ENCODE assay signal across 8 mouse cellular contexts in the genomic region with DNA sequence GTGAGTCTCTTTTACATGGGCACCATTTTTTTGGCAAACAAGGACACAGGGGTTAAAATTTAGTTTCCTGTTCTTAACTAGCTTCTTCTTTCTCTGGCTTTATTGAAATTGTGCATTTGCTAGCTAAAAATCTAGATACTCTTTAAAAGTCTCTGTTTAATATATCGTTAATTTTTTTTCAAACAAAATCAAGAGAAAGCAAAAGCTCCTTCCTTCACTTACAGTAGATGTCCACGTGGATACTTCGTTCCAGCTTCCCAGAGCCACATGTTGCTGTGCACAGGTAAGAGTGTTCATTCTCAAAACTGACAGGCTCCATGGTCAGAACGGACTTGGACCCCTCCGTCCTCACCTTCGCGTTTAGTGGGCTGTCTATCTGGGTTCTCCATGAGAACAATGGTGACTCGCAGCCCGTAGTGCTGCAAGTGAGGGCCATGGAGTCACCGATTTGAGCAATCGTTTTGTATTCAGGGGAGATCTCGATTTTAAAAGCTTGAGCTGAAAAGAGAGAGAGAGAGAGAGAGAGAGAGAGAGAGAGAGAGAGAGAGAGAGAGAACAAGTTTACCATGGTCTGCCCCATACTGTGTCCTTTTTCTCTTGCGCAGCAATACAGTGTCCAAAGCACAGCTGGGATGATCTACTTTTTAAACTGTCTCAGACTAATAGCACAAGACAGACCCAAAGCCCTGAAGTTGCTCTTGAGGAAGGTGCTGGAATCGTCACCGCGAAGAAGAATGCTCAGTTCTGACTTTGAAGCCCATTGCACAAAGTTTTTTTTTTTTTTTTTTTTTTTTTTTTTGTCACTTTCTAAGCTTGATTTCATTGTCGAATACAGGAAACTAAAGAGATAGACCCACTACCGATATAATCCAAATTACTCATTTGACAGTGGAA. TPM values are rescaled to one million over a fixed set of nuclear protein-coding genes. Genes with fewer than 3 reads are reported as not detected.
DNase-seq lines count a peak whose midpoint lies in the region; ATAC-seq and TF ChIP-seq lines count a peak whose summit lies in the region.

No protein-coding gene starts in this region.

- H3K27me3 ChIP-seq in lung, embryonic 14.5 days (ENCODE audit: insufficient read depth, low read length): no peaks in the 10 kb centered on the region
- H3K27me3 ChIP-seq in forebrain, embryonic 12.5 days: peaks cover 6% of the 10 kb centered on the region; the same call in 1 of the 2 replicates
- H3K27me3 ChIP-seq in limb, embryonic 10.5 days (ENCODE audit: low read depth, poor library complexity, severe bottlenecking): no peaks in the 10 kb centered on the region

- H3K4me1 ChIP-seq in lung, embryonic 14.5 days (ENCODE audit: insufficient read depth): peaks cover 21% of the 10 kb centered on the region
- peaks cover 27% of the 10 kb centered on the region for H3K4me1 ChIP-seq in forebrain, embryonic 12.5 days
- peaks cover 36% of the 10 kb centered on the region for H3K4me1 ChIP-seq in limb, embryonic 10.5 days
- H3K4me1 ChIP-seq in olfactory bulb, adult 2 months (ENCODE audit: control insufficient read depth, insufficient read depth, low read length): no peaks in the 10 kb centered on the region

- WGBS in lung, embryonic 14.5 days: 39% methylated on average over 18 of the region's 18 CpGs
- WGBS in forebrain, embryonic 12.5 days: 38% methylated on average over 18 of the region's 18 CpGs
- WGBS in limb, embryonic 10.5 days: 83% methylated on average over 18 of the region's 18 CpGs
- 11% methylated on average over 18 of the region's 18 CpGs for WGBS in olfactory bulb, adult 2 months

- H3K9ac ChIP-seq in lung, embryonic 14.5 days: peak overlapping the region; percentile 48
- H3K9ac ChIP-seq in forebrain, embryonic 12.5 days: no peak overlapping the region

- H3K4me2 ChIP-seq in lung, embryonic 14.5 days: peak overlapping the region; percentile 52
- H3K4me2 ChIP-seq in forebrain, embryonic 12.5 days: peak overlapping the region; percentile 51

- peak overlapping the region; percentile 45 for H3K4me3 ChIP-seq in lung, embryonic 14.5 days (ENCODE audit: low read depth, low read length)
- H3K4me3 ChIP-seq in forebrain, embryonic 12.5 days (replicated peaks): peak overlapping the region; percentile 33
- H3K4me3 ChIP-seq in limb, embryonic 10.5 days: peak overlapping the region; percentile 54
- peak overlapping the region; percentile 26; the same call in 1 of the 2 replicates for H3K4me3 ChIP-seq in olfactory bulb, adult 2 months (ENCODE audit: insufficient read depth, low read depth, low read length)

- no peak for TF ChIP-seq POLR2A in olfactory bulb, adult 2 months (IDR thresholded peaks at IDR 0.05; ENCODE audit: insufficient read depth, low read depth, low read length)

- ATAC-seq in lung, embryonic 14.5 days (ENCODE audit: insufficient read depth): peak; percentile 55
- peak; percentile 58; the same call in 1 of the 2 replicates for ATAC-seq in forebrain, embryonic 12.5 days (ENCODE audit: low FRiP score)

- H3K9me3 ChIP-seq in lung, embryonic 14.5 days (ENCODE audit: low read depth, low read length): no peaks in the 10 kb centered on the region
- H3K9me3 ChIP-seq in forebrain, embryonic 12.5 days: no peaks in the 10 kb centered on the region
- H3K9me3 ChIP-seq in limb, embryonic 10.5 days (replicated peaks): no peaks in the 10 kb centered on the region

- intact Hi-C loops in left cerebral cortex, postnatal 4 days (cut with DNase I): no loop called here

- H3K36me3 ChIP-seq in lung, embryonic 14.5 days (ENCODE audit: insufficient read depth): peaks cover 12% of the 10 kb centered on the region; the same call in 1 of the 2 replicates
- H3K36me3 ChIP-seq in forebrain, embryonic 12.5 days (replicated peaks): peaks cover 7% of the 10 kb centered on the region
- H3K36me3 ChIP-seq in limb, embryonic 10.5 days: peaks cover 18% of the 10 kb centered on the region

- H3K27ac ChIP-seq in lung, embryonic 14.5 days (ENCODE audit: low read depth): peak overlapping the region; percentile 87
- peak overlapping the region; percentile 87 for H3K27ac ChIP-seq in forebrain, embryonic 12.5 days
- peak overlapping the region; percentile 89 for H3K27ac ChIP-seq in limb, embryonic 10.5 days
- no peak overlapping the region for H3K27ac ChIP-seq in olfactory bulb, adult 2 months (ENCODE audit: insufficient read depth, low read depth, low read length)

- peak; percentile 63 for DNase-seq in lung, embryonic 14.5 days
- DNase-seq in lung, postnatal 25 days (ENCODE audit: low spot score): no peak
- peak; percentile 37 for DNase-seq in limb, embryonic 10.5 days (ENCODE audit: low spot score)
- DNase-seq in retina, embryonic 14.5 days (ENCODE audit: low spot score): no peak
- no peak for DNase-seq in cerebellum, postnatal 36 days
- DNase-seq in left cerebral cortex, postnatal 4 days: no peak

- TF ChIP-seq CTCF in lung, embryonic 14.5 days (IDR thresholded peaks at IDR 0.05; ENCODE audit: low read depth): no peak
- no peak for TF ChIP-seq CTCF in olfactory bulb, adult 2 months (IDR thresholded peaks at IDR 0.05; ENCODE audit: insufficient read depth, low read depth, low read length)

RNA-seq across cellular contexts. Expression of gene Vcam1, which starts 0.9 kb away (rescaled TPM):
- polyA plus RNA-seq in lung, embryonic 14.5 days (2014; fragmentation: Nextera tagmentation; extraction: Ambion mirVana): 78.6 and 93.8 TPM in 2 replicates
- polyA plus RNA-seq in forebrain, embryonic 12.5 days (2016; fragmentation: Nextera tagmentation; extraction: Ambion mirVana): 37.2 and 38.3 TPM in 2 replicates
- polyA plus RNA-seq in limb, embryonic 10.5 days (2016; fragmentation: Nextera tagmentation; extraction: Ambion mirVana): 35.6 and 68.9 TPM in 2 replicates
- polyA plus RNA-seq in olfactory bulb, adult 2 months (2012; ENCODE audit: insufficient read depth, insufficient read length, low replicate concordance, missing spikeins): 87.8 TPM in 1 of 2 replicates, not detected in the other
- total RNA-seq in left cerebral cortex, postnatal 4 days (2021): 10 to 100 TPM; 27.9 to 29.8 TPM

Comparison
In these comparisons a context has a peak if more than half of its experiments do, and no peak if none do; other contexts are left out.
1. DNase-seq: peak in lung, embryonic 14.5 days (single experiment) and limb, embryonic 10.5 days (single experiment); none in lung, postnatal 25 days (single experiment), retina, embryonic 14.5 days (single experiment), cerebellum, postnatal 36 days (0 of 2) and left cerebral cortex, postnatal 4 days (single experiment).
2. Peak in every context shown above with its lines, with median percentiles within 50 percentile points of each other: H3K4me3 ChIP-seq.